Mouse (Mus musculus) C2C12 (cell line): ENCODE data around the gene Zfp819. TPM values are rescaled to one million over a fixed set of nuclear protein-coding genes. Genes with fewer than 3 reads are reported as not detected.
A peak's percentile ranks its signal among the peaks of the same experiment; 100 is the strongest.

Experiments used
- H3K27me3 ChIP-seq: one replicate; pipeline ENCODE4 v1.6.1; 2011; ENCODE audit not compliant: control insufficient read depth, insufficient read depth, insufficient read length
- H3K36me3 ChIP-seq: one replicate; pipeline ENCODE4 v1.6.1; 2011; ENCODE audit not compliant: control insufficient read depth, insufficient read depth
- H3K4me3 ChIP-seq: one replicate; pipeline ENCODE4 v1.5.1; 2011; ENCODE audit warnings: mild to moderate bottlenecking, control low read depth; ENCODE audit not compliant: poor library complexity, insufficient read depth, severe bottlenecking
- H3K79me2 ChIP-seq: one replicate; pipeline ENCODE4 v1.6.1; 2011; ENCODE audit not compliant: control insufficient read depth, insufficient read depth
- H3K79me3 ChIP-seq: one replicate; pipeline ENCODE4 v1.6.1; 2011; ENCODE audit warnings: low read depth, control low read depth
- H3ac ChIP-seq: one replicate; pipeline ENCODE3; 2011; ENCODE audit warnings: low read depth; ENCODE audit not compliant: control insufficient read depth, insufficient read length
- CEBPB ChIP-seq: IDR thresholded peaks from one replicate; pipeline ENCODE4 v1.6.1; 2011; ENCODE audit warnings: low read depth, mild to moderate bottlenecking, control low read depth, moderate library complexity
- CTCF ChIP-seq: IDR thresholded peaks from one replicate; pipeline ENCODE4 v1.5.1; 2011; ENCODE audit not compliant: control insufficient read depth, insufficient read depth, insufficient read length
- FOSL1 ChIP-seq: IDR thresholded peaks from one replicate; pipeline ENCODE4 v1.8.0; 2011; ENCODE audit warnings: mild to moderate bottlenecking, low read length; ENCODE audit not compliant: poor library complexity, insufficient read depth, severe bottlenecking
- MAX ChIP-seq: IDR thresholded peaks from one replicate; pipeline ENCODE4 v1.6.1; 2011; ENCODE audit warnings: mild to moderate bottlenecking, control low read depth
- MYOD1 ChIP-seq: IDR thresholded peaks from one replicate; pipeline ENCODE4 v1.6.1; 2011; ENCODE audit warnings: low read depth; ENCODE audit not compliant: control insufficient read depth, insufficient read length
- MYOG ChIP-seq: IDR thresholded peaks from one replicate; pipeline ENCODE4 v1.6.1; 2011; ENCODE audit not compliant: control insufficient read depth, insufficient read length; ENCODE audit errors: extremely low read depth
- USF1 ChIP-seq: IDR thresholded peaks from one replicate; pipeline ENCODE4 v1.6.1; 2011; ENCODE audit warnings: low read depth, mild to moderate bottlenecking, control low read depth, moderate library complexity
- polyA plus RNA-seq: library from polyadenylated mRNA; unstranded; fragments of >200 nt; fragmentation: generic; extraction: Trizol; gene quantifications from one replicate; pipeline ENCODE4 v1.2.1, GENCODE M21; 2012; ENCODE audit warnings: missing spikeins

Zfp819 gene
- polyA plus RNA-seq, 1 experiment = not detected

- Histone ChIP-seq H3ac (peak within 1 kb of the TSS; percentile 37), H3K36me3 (peaks cover 10% of the 10 kb centered on the region), H3K79me3 (peaks cover 33% of the 10 kb centered on the region), H3K79me2 (peaks cover 47% of the 10 kb centered on the region), H3K27me3 (no peaks in the 10 kb centered on the region), H3K4me3 (peak within 1 kb of the TSS; percentile 68)
- TF ChIP-seq MYOG (no peak), USF1 (peak; percentile 8)
Observed at GRCm38 (mm10) chr7:43579440-43580171, 27.4 kb upstream of the Zfp819 start, which contains the start of gene Zfp719. TSS of gene Zfp719 (plus strand) at chr7:43579610.

DNA sequence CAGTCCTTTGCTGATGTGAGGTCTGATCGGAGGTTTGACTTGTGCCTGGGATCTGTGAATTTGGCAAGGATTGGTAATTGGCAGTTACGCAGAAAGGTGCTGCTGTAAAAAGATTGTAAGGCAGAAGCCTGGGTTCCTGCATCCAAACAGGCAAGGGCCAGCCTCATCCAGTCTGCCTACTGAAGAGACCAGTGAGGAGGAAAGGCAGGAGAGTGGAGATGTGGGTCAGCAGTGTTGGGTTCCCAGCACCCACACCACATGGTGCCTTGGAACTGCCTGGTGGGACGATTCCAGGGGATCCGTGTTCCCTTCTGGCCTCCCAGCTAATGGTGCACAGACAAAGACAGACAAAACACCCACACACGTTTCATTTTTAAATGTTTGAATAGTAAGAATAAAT is 26.4 kb upstream of the Zfp819 start:
- H3K79me2 ChIP-seq = peaks cover 47% of the 10 kb centered on the region
- TF ChIP-seq MYOG = no peak
- TF ChIP-seq FOSL1 = no peak
- TF ChIP-seq CTCF = no peak
- no peak for TF ChIP-seq MYOD1
- TF ChIP-seq MAX = no peak
- TF ChIP-seq USF1 = no peak
- no peak for TF ChIP-seq CEBPB
- peak overlapping the region; percentile 68 for H3K4me3 ChIP-seq
- no peaks in the 10 kb centered on the region for H3K27me3 ChIP-seq
- H3ac ChIP-seq = peak overlapping the region; percentile 70
- peaks cover 33% of the 10 kb centered on the region for H3K79me3 ChIP-seq
- peaks cover 18% of the 10 kb centered on the region for H3K36me3 ChIP-seq

DNA sequence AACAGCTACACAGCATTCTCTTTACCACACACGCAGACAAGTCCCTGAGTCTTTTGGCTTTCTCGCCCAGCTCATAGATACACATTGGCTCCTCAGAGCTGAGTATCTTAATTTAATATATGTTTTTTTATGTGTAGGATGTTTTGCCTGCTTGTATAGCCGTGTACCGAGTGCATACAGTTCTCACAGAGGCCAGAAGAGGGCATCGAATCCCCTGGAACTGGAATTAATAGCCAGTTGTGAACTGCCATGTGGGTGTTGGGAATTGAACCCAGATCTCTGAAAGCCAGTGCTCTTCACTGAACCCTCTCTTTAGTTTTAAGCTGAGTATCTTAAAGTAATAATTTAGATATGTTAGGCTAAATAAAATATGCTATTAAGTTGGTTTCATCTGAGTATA is 22.2 kb upstream of the Zfp819 start:
- H3K27me3 ChIP-seq = no peaks in the 10 kb centered on the region
- no peak for TF ChIP-seq MYOG
- TF ChIP-seq MAX = no peak
- no peak for TF ChIP-seq USF1
- TF ChIP-seq MYOD1 = no peak
- TF ChIP-seq CTCF = no peak
- no peak for TF ChIP-seq CEBPB
- no peak for TF ChIP-seq FOSL1
- H3K4me3 ChIP-seq = no peak overlapping the region
- peaks cover 46% of the 10 kb centered on the region for H3K79me2 ChIP-seq
- H3ac ChIP-seq = no peak overlapping the region
- H3K79me3 ChIP-seq = peaks cover 34% of the 10 kb centered on the region
- peaks cover 51% of the 10 kb centered on the region for H3K36me3 ChIP-seq

DNA sequence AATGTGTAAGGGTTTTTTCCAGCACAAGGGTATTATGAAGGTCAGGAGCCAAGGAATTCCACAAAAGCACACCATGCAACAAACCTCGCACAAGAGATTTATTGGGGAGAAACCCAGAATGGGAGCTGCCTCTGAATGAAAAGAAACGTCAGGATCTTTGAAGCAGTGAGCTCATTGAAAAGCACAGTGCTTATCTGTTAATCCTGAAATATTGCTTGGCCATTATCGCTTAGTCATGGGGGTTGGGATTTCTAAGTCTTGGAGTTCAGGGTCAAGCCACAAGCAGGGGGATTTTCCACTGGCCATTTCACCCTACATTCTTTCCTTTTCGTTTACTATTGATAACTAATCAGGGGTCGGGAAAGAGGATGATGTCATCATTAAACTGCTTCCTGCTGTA is 5.1 kb upstream of the Zfp819 start:
- Histone ChIP-seq H3K36me3 (no peaks in the 10 kb centered on the region), H3K27me3 (peaks cover 2% of the 10 kb centered on the region), H3ac (no peak overlapping the region), H3K79me3 (no peaks in the 10 kb centered on the region), H3K79me2 (no peaks in the 10 kb centered on the region), H3K4me3 (no peak overlapping the region)
- TF ChIP-seq CTCF = no peak
- no peak for TF ChIP-seq FOSL1
- no peak for TF ChIP-seq USF1
- no peak for TF ChIP-seq CEBPB
- TF ChIP-seq MYOG = no peak
- no peak for TF ChIP-seq MAX
- TF ChIP-seq MYOD1 = no peak

DNA sequence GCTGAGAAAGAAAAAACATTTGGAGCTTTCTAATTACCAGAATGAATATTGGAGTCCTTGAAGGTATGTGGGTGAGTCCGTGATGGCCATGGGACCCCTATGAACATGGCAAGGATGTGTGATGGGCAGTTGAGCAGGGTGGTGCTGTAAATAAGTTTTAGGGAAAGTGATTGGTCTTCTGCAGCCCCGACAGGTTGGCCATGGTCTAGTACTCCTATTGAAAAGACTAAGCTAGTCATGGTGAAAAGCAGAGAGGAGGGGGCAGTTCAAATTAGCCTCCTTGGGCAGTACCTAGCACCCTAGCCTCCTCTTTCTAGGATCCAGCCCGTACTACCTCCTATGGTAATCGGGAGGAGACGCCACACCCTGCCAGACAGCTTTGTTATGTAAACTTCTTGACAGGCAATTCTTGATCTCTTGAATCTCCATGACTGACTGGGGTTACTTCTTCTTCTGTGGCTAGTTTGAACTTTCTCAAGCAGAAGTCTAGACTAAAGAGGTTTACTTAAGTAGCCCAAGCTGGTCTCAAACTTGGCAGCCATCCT is 846 bp downstream of the Zfp819 start:
- no peaks in the 10 kb centered on the region for H3K36me3 ChIP-seq
- no peak overlapping the region for H3K4me3 ChIP-seq
- no peak overlapping the region for H3ac ChIP-seq
- peaks cover 10% of the 10 kb centered on the region for H3K27me3 ChIP-seq
- TF ChIP-seq MYOD1 (no peak), MAX (no peak), USF1 (no peak), FOSL1 (no peak), CTCF (no peak), MYOG (no peak)
- no peaks in the 10 kb centered on the region for H3K79me3 ChIP-seq
- no peaks in the 10 kb centered on the region for H3K79me2 ChIP-seq

DNA sequence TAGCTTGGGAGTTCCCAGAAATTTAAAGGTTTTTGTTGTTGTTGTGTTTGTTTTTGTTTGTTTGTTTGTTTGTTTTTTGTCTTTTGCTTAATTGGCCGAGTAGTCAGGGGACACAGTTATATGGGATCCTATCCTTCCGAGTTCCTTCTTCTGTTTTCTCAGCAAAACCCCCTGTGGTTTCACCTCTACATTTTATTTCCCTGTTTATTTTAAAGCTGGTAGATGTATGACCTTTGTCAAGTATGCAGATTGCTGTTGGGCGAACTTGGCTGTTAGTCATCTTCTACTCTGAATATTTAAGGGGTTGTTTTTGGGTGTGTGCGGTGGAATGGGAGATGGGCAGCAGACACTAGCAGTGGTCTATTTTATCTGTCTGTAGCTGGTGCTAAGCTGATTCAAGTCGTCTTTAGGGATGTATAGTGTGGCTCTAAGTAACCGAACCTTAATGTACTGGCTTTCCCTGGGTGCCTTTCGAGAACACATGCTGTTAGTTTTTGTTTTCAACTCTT is 1.4 kb downstream of the Zfp819 start:
- H3K27me3 ChIP-seq = peaks cover 10% of the 10 kb centered on the region
- H3K36me3 ChIP-seq = no peaks in the 10 kb centered on the region
- H3K79me2 ChIP-seq = no peaks in the 10 kb centered on the region
- no peak overlapping the region for H3ac ChIP-seq
- no peak overlapping the region for H3K4me3 ChIP-seq
- TF ChIP-seq FOSL1 = no peak
- no peak for TF ChIP-seq CTCF
- TF ChIP-seq MAX = no peak
- TF ChIP-seq MYOG = no peak
- no peak for TF ChIP-seq MYOD1
- no peak for TF ChIP-seq USF1
- TF ChIP-seq CEBPB = no peak
- no peaks in the 10 kb centered on the region for H3K79me3 ChIP-seq
